Mouse (Mus musculus) myocyte (in vitro differentiated cells): ENCODE measurements around the gene Eva1a.

Source experiments
- CEBPB ChIP-seq: IDR thresholded peaks from 2 replicates; pipeline ENCODE4 v1.6.1; 2011; ENCODE audit warnings: mild to moderate bottlenecking, moderate library complexity; ENCODE audit not compliant: poor library complexity, insufficient read depth, severe bottlenecking
- MAX ChIP-seq: IDR thresholded peaks from one replicate; pipeline ENCODE4 v1.6.1; 2011; ENCODE audit warnings: low read depth, mild to moderate bottlenecking, control low read depth
- MYOD1 ChIP-seq, 3 experiments: IDR thresholded peaks; one replicate each; pipeline ENCODE4 v1.6.1; 2011; ENCODE audit warnings: control low read depth in 2 of 3, low read depth in 2 of 3, mild to moderate bottlenecking in 2 of 3, moderate library complexity in 1 of 3; ENCODE audit not compliant: insufficient read length in 2 of 3, control insufficient read depth in 1 of 3
- MYOG ChIP-seq, 3 experiments: IDR thresholded peaks; one replicate each; pipeline ENCODE4 v1.6.1; 2011; ENCODE audit warnings: control low read depth in 2 of 3, low read depth in 2 of 3, mild to moderate bottlenecking in 2 of 3; ENCODE audit not compliant: insufficient read length in 2 of 3, control insufficient read depth in 1 of 3, insufficient read depth in 1 of 3
- POLR2A ChIP-seq: IDR thresholded peaks from one replicate; pipeline ENCODE4 v1.6.1; 2011; ENCODE audit warnings: low read depth, mild to moderate bottlenecking, control low read depth, moderate library complexity; ENCODE audit not compliant: insufficient read length
- POLR2AphosphoS2 ChIP-seq: IDR thresholded peaks from one replicate; pipeline ENCODE4 v1.6.1; 2011; ENCODE audit warnings: low read depth, control low read depth; ENCODE audit not compliant: insufficient read length
- REST ChIP-seq: IDR thresholded peaks from one replicate; pipeline ENCODE4 v1.6.1; 2011; ENCODE audit warnings: mild to moderate bottlenecking, control low read depth, moderate library complexity; ENCODE audit not compliant: insufficient read depth, insufficient read length
- USF1 ChIP-seq: IDR thresholded peaks from one replicate; pipeline ENCODE4 v1.6.1; 2011; ENCODE audit warnings: low read depth, mild to moderate bottlenecking, control low read depth, moderate library complexity

DNA sequence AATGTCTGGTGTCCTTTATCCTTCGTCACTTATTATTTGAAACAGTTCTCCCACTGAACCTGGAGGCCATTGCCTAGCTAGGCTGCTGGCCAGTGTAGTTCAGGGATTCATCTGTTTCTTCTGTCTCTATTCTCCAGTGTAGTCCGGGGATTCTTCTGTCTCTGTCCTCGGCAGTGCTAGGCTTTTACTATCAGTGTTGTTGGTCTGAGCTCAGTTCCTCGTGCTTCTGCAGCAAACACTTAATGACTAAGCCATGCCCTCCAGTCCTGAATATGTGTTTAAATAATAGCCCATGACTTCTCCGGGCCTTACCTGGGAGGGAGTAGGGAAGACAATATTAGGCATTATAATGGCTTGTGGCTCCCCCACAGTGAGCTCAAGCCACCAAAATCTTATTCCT is 19.3 kb upstream of the Eva1a start:
- no peak for TF ChIP-seq USF1
- no peak for TF ChIP-seq POLR2A
- TF ChIP-seq POLR2AphosphoS2 = no peak
- TF ChIP-seq MAX = no peak
- no peak for TF ChIP-seq CEBPB
- no peak for TF ChIP-seq REST
- no peak for TF ChIP-seq MYOD1 (IDR thresholded peaks at IDR 0.05; ENCODE audit: control insufficient read depth in 1 of 3, insufficient read length in 2 of 3, low read depth in 2 of 3)
- TF ChIP-seq MYOG (IDR thresholded peaks at IDR 0.05; ENCODE audit: control insufficient read depth in 1 of 3, insufficient read depth in 1 of 3, insufficient read length in 2 of 3, low read depth in 2 of 3) = no peak
